Mouse (Mus musculus) hindbrain, embryonic 16.5 days (tissue): ENCODE data around the gene Gm21992. TPM values are rescaled to one million over a fixed set of nuclear protein-coding genes. Genes with fewer than 3 reads are reported as not detected.

Experiments used
- ATAC-seq: fragments of 200-750 bp; cut with Nextera tagmentation; 2 replicates; pipeline ENCODE4 v1.8.0; 2017; ENCODE audit warnings: moderate TSS enrichment, moderate library complexity
- H3K27ac ChIP-seq: fragments of 300-500 bp; sonication (generic); 2 replicates; pipeline ENCODE4 v1.5.1; 2014; ENCODE audit warnings: low read depth, mild to moderate bottlenecking, control low read depth, low read length, moderate library complexity
- H3K27me3 ChIP-seq: fragments of 300-500 bp; sonication (generic); replicated peaks from 2 replicates; pipeline ENCODE4 v1.6.1; 2014; ENCODE audit warnings: low read length; ENCODE audit not compliant: control insufficient read depth, insufficient read depth
- H3K36me3 ChIP-seq: fragments of 300-500 bp; sonication (generic); 2 replicates; pipeline ENCODE4 v1.6.1; 2014; ENCODE audit warnings: mild to moderate bottlenecking, low read length, moderate library complexity, mixed read lengths; ENCODE audit not compliant: control insufficient read depth, insufficient read depth
- H3K4me1 ChIP-seq: fragments of 300-500 bp; sonication (generic); 2 replicates; pipeline ENCODE4 v1.6.1; 2014; ENCODE audit warnings: low read depth, low read length; ENCODE audit not compliant: control insufficient read depth, insufficient read depth
- H3K4me2 ChIP-seq: fragments of 300-500 bp; sonication (generic); 2 replicates; pipeline ENCODE4 v1.6.1; 2014; ENCODE audit warnings: mild to moderate bottlenecking, low read length, control low read depth, moderate library complexity
- H3K4me3 ChIP-seq: fragments of 300-500 bp; sonication (generic); 2 replicates; pipeline ENCODE4 v1.5.1; 2014; ENCODE audit warnings: mild to moderate bottlenecking, low read length, control low read depth, moderate library complexity
- H3K9ac ChIP-seq: fragments of 300-500 bp; sonication (generic); 2 replicates; pipeline ENCODE4 v1.6.1; 2014; ENCODE audit warnings: low read depth, mild to moderate bottlenecking, control low read depth, low read length, moderate library complexity
- H3K9me3 ChIP-seq: fragments of 300-500 bp; sonication (generic); 2 replicates; pipeline ENCODE4 v1.6.1; 2014; ENCODE audit warnings: mild to moderate bottlenecking, low read length, moderate library complexity; ENCODE audit not compliant: control insufficient read depth
- WGBS: fragments of 180-500 bp; shearing (Covaris S2); extraction: QIAGEN DNeasy Blood & Tissue Kit; methylation state at CpG from one replicate; pipeline ENCODE4 v1.1.7; 2014; 5-methylcytosine and 5-hydroxymethylcytosine counted together
- polyA plus RNA-seq: library from polyadenylated mRNA; unstranded; fragments of >200 nt; fragmentation: Nextera tagmentation; extraction: Ambion mirVana; gene quantifications from 2 replicates; pipeline ENCODE4 v1.2.1, GENCODE M21; 2015

The Gm21992 gene
- polyA plus RNA-seq, 1 experiment from 2014 or later, result 21.3 TPM

DNA sequence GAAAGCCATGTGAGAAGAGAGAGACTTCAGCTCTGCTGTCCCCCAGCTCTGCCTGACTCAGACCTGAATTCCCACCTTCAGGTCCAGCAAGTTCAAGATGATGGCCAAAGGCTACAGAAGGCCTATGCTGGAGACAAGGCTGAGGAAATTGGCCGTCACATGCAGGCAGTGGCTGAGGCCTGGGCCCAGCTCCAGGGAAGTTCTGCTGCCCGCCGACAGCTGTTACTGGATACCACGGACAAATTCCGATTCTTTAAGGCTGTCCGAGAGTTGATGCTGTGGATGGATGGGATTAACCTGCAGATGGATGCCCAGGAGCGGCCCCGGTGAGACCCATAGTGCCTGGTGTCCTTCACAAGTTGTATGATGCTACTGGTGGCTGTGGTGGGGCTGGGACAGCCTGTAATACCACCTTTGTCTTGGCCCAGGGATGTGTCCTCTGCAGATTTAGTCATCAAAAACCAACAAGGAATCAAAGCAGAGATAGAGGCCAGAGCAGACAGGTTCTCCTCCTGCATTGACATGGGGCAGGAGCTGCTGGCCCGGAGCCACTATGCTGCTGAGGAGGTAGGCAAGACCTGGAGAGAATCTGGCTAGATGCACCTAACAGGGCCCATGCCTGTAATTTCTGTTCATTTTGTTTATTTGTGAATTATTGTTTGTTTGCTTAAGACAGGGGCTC is 63.6 kb downstream of the Gm21992 start:
- Histone ChIP-seq H3K27me3 (no peaks in the 10 kb centered on the region), H3K9me3 (no peaks in the 10 kb centered on the region), H3K9ac (no peak overlapping the region), H3K27ac (no peak overlapping the region), H3K4me3 (no peak overlapping the region), H3K36me3 (peaks cover 70% of the 10 kb centered on the region), H3K4me1 (no peaks in the 10 kb centered on the region), H3K4me2 (no peak overlapping the region)
- ATAC-seq, result no peak
- 90% methylated on average over 9 of the region's 9 CpGs for WGBS

DNA sequence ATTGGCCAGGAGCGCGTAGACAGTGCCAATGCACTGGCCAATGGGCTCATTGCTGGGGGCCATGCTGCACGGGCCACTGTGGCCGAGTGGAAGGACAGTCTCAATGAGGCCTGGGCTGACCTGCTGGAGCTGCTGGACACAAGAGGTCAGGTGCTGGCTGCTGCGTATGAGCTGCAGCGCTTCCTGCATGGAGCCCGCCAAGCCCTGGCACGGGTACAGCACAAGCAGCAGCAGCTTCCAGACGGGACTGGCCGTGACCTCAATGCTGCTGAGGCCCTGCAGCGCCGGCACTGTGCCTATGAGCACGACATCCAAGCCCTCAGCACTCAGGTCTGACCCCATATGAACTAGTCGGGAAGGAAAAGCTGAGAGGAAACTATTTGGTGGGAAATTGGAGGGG is 64.8 kb downstream of the Gm21992 start:
- H3K27me3 ChIP-seq, result no peaks in the 10 kb centered on the region
- H3K36me3 ChIP-seq, result peaks cover 72% of the 10 kb centered on the region
- H3K9me3 ChIP-seq, result no peaks in the 10 kb centered on the region
- no peak overlapping the region for H3K4me3 ChIP-seq
- no peak overlapping the region for H3K27ac ChIP-seq
- H3K4me1 ChIP-seq, result no peaks in the 10 kb centered on the region
- H3K4me2 ChIP-seq, result no peak overlapping the region
- no peak overlapping the region for H3K9ac ChIP-seq
- no peak for ATAC-seq
- 83% methylated on average over 14 of the region's 14 CpGs for WGBS

DNA sequence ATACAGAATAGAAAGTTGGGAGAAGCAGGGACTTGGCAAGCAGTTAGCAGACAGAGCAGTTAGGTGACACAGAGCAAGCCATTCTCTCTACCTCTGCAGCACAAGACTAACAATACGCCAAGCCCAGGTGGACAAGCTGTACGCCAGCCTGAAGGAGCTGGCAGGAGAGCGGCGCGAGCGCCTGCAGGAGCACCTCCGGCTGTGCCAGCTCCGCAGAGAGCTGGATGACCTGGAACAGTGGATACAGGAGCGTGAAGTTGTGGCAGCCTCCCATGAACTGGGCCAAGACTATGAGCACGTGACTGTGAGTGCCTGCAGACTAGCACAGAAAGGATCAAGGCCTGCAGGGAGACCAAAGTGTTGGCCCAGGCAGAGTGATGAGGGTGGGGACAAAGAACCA is 65.7 kb downstream of the Gm21992 start:
- Histone ChIP-seq H3K4me2 (no peak overlapping the region), H3K27me3 (no peaks in the 10 kb centered on the region), H3K4me3 (no peak overlapping the region), H3K4me1 (no peaks in the 10 kb centered on the region), H3K27ac (no peak overlapping the region), H3K36me3 (peaks cover 71% of the 10 kb centered on the region), H3K9me3 (no peaks in the 10 kb centered on the region), H3K9ac (no peak overlapping the region; the same call in 1 of the 2 replicates)
- no peak for ATAC-seq
- WGBS, result 89% methylated on average over 10 of the region's 10 CpGs

DNA sequence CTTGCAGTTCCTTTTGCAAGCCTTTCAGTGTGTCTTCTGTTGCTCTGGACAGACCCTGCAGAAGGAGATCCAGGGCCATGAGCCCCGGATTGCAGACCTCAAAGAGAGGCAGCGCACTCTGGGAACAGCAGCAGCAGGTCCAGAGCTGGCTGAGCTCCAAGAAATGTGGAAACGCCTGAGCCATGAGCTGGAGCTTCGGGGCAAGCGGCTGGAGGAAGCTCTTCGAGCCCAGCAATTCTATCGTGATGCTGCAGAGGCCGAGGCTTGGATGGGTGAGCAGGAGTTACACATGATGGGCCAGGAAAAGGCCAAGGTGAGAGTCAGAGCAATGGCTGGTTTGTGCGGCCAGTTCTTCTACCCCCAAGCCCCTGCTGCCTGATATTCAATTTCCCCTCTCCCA is 66.4 kb downstream of the Gm21992 start:
- no peak overlapping the region for H3K9ac ChIP-seq
- no peak overlapping the region for H3K4me2 ChIP-seq
- H3K27ac ChIP-seq, result no peak overlapping the region
- no peak for ATAC-seq
- no peaks in the 10 kb centered on the region for H3K9me3 ChIP-seq
- H3K36me3 ChIP-seq, result peaks cover 74% of the 10 kb centered on the region
- no peak overlapping the region for H3K4me3 ChIP-seq
- no peaks in the 10 kb centered on the region for H3K27me3 ChIP-seq
- H3K4me1 ChIP-seq, result no peaks in the 10 kb centered on the region
- WGBS, result 60% methylated on average over 9 of the region's 9 CpGs

DNA sequence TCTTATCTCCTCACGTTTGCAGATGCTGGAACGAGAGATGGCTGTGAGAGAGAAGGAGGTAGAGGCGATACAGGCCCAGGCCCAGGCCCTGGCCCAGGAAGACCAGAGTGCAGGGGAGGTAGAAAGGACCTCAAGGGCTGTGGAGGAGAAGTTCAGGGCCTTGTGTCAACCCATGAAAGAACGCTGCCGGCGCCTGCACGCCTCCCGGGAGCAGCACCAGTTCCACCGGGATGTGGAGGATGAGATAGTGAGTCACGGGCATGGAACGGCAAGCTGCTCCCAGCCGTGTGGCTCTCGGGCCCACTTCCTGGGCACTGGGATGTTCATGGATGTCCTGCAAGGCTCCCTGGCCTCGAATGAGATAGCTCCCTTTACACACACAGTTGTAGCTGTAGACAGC is 67.4 kb downstream of the Gm21992 start:
- Histone ChIP-seq H3K27me3 (no peaks in the 10 kb centered on the region), H3K4me2 (no peak overlapping the region), H3K36me3 (peaks cover 74% of the 10 kb centered on the region), H3K9me3 (no peaks in the 10 kb centered on the region), H3K4me1 (no peaks in the 10 kb centered on the region), H3K27ac (no peak overlapping the region), H3K4me3 (no peak overlapping the region), H3K9ac (no peak overlapping the region)
- no peak for ATAC-seq
- 88% methylated on average over 14 of the region's 14 CpGs for WGBS

DNA sequence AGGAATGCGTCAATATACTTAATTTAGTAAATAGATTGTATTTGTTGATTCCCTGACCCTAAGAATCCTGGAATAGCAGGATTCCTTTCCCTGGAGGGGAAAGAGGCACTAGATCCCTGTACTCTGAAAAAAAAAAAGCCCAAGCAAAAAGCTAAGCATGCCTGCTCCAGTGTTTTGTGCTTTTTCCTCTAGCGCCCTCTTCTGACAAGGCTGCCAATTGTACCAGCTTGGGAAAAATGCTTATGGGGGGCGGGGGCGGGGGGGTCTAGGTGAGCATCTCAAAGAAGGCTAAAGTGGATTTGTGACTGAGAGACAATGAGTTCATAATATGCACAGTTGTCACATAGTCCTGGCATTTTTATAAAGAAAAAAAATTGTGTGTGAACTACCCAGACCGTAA is 67.9 kb downstream of the Gm21992 start:
- Histone ChIP-seq H3K9me3 (no peaks in the 10 kb centered on the region), H3K36me3 (peaks cover 73% of the 10 kb centered on the region), H3K9ac (no peak overlapping the region), H3K4me1 (no peaks in the 10 kb centered on the region), H3K4me2 (no peak overlapping the region), H3K4me3 (no peak overlapping the region), H3K27me3 (no peaks in the 10 kb centered on the region), H3K27ac (no peak overlapping the region)
- ATAC-seq, result no peak
- WGBS, result 40% methylated on average over 5 of the region's 5 CpGs

DNA sequence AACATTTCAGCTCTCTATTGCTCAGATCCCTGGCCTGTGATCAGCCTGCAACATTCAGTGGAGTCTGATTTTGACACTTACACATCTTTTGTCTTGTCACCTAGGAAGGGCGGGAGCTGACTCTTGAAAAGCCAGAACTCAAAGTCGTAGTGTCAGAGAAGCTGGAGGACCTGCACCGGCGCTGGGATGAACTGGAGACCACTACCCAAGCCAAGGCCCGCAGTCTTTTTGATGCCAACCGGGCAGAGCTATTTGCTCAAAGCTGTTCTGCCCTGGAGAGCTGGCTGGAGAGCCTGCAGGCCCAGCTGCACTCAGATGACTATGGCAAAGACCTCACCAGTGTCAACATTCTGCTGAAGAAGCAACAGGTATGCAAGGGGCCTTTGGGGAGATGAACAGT is 69.2 kb downstream of the Gm21992 start:
- Histone ChIP-seq H3K27me3 (no peaks in the 10 kb centered on the region), H3K9ac (no peak overlapping the region), H3K27ac (no peak overlapping the region), H3K4me1 (no peaks in the 10 kb centered on the region), H3K9me3 (no peaks in the 10 kb centered on the region), H3K4me3 (no peak overlapping the region), H3K4me2 (no peak overlapping the region), H3K36me3 (peaks cover 72% of the 10 kb centered on the region)
- ATAC-seq, result no peak
- 94% methylated on average over 6 of the region's 6 CpGs for WGBS

DNA sequence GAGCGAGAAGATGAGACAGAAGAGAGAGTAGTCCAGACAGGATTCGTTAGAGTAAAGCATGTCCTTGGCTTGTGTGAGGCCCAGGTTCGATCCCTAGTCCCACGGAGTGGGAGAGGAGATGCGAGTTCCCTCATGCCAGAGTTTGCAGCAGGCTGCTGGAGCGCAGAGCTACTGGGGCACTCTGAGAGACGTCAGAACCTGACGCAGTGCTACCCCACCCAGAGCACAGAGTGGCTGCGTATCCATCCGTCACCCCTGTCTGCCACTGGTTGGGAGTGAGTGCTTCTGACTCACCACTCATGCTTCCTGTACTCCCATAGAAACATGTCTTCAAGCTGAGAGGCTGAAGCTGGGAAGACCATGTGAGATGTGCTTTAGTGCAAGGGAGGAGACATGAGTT is 69.9 kb downstream of the Gm21992 start:
- H3K4me3 ChIP-seq, result no peak overlapping the region
- H3K9me3 ChIP-seq, result no peaks in the 10 kb centered on the region
- ATAC-seq, result no peak
- H3K9ac ChIP-seq, result no peak overlapping the region
- H3K27ac ChIP-seq, result no peak overlapping the region
- 81% methylated on average over 10 of the region's 10 CpGs for WGBS
- no peaks in the 10 kb centered on the region for H3K27me3 ChIP-seq
- peaks cover 70% of the 10 kb centered on the region for H3K36me3 ChIP-seq
- H3K4me1 ChIP-seq, result no peaks in the 10 kb centered on the region
- H3K4me2 ChIP-seq, result no peak overlapping the region

DNA sequence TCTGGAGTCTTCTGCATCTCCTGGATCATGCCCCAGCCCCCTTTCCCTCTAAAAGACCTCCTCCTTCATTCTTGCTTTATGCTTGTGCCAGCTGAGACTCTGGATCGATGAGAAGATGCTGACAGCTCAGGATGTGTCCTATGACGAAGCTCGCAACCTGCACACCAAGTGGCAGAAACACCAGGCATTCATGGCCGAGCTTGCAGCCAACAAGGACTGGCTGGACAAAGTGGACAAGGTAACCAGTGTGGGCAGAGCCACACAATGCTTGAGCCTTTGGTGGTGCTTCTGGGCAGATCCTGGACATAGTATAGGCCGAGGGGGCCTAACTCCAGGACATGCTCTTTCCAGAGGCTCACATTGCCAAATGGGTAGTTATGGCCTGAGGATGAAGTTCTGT is 71.7 kb downstream of the Gm21992 start:
- no peak overlapping the region for H3K4me2 ChIP-seq
- H3K4me1 ChIP-seq, result no peaks in the 10 kb centered on the region
- no peak overlapping the region for H3K9ac ChIP-seq
- WGBS, result 95% methylated on average over 5 of the region's 5 CpGs
- H3K36me3 ChIP-seq, result peaks cover 55% of the 10 kb centered on the region
- no peak for ATAC-seq
- no peaks in the 10 kb centered on the region for H3K9me3 ChIP-seq
- H3K27ac ChIP-seq, result no peak overlapping the region
- no peak overlapping the region for H3K4me3 ChIP-seq
- H3K27me3 ChIP-seq, result no peaks in the 10 kb centered on the region

DNA sequence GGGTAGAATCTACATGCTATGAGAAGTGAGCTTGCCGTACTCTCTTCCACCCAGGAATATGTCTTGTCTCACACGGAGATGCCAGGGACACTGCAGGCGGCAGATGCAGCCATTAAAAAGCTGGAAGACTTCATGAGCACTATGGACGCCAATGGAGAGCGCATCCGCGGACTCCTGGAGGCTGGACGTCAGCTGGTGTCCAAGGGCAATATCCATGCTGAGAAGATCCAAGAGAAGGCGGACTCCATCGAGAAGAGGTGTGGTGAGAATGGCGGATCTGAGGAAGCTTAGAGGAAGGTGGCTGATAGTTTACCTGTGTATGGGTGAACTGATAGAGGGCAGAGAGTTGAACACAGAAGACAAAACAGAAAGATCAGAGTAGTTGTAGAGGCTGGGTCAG is 72.4 kb downstream of the Gm21992 start:
- no peak overlapping the region for H3K4me2 ChIP-seq
- ATAC-seq, result no peak
- no peaks in the 10 kb centered on the region for H3K27me3 ChIP-seq
- no peaks in the 10 kb centered on the region for H3K9me3 ChIP-seq
- H3K9ac ChIP-seq, result no peak overlapping the region
- H3K36me3 ChIP-seq, result peaks cover 56% of the 10 kb centered on the region
- WGBS, result 91% methylated on average over 11 of the region's 11 CpGs
- H3K27ac ChIP-seq, result no peak overlapping the region
- H3K4me3 ChIP-seq, result no peak overlapping the region
- H3K4me1 ChIP-seq, result no peaks in the 10 kb centered on the region
